Mouse (Mus musculus) neural tube, embryonic 12.5 days (tissue): ENCODE measurements around the gene Dnajc1. TPM values are rescaled to one million over a fixed set of nuclear protein-coding genes. Genes with fewer than 3 reads are reported as not detected.
A peak's percentile ranks its signal among the peaks of the same experiment; 100 is the strongest.

ENCODE experiments used
- ATAC-seq: fragments of 200-750 bp; cut with Nextera tagmentation; 2 replicates; pipeline ENCODE4 v1.8.0; 2017; ENCODE audit warnings: low read depth, mild to moderate bottlenecking, moderate TSS enrichment, moderate library complexity; ENCODE audit not compliant: low FRiP score
- H3K27ac ChIP-seq: fragments of 300-500 bp; sonication (generic); 2 replicates; pipeline ENCODE4 v1.5.1; 2016
- H3K27me3 ChIP-seq: fragments of 300-500 bp; sonication (generic); replicated peaks from 2 replicates; pipeline ENCODE4 v1.6.1; 2016; ENCODE audit warnings: mild to moderate bottlenecking
- H3K36me3 ChIP-seq: fragments of 300-500 bp; sonication (generic); 2 replicates; pipeline ENCODE4 v1.6.1; 2016; ENCODE audit warnings: mild to moderate bottlenecking
- H3K4me1 ChIP-seq: fragments of 300-500 bp; sonication (generic); 2 replicates; pipeline ENCODE4 v1.6.1; 2016
- H3K4me2 ChIP-seq: fragments of 300-500 bp; sonication (generic); replicated peaks from 2 replicates; pipeline ENCODE4 v1.6.1; 2016; ENCODE audit warnings: mild to moderate bottlenecking
- H3K4me3 ChIP-seq: fragments of 300-500 bp; sonication (generic); 2 replicates; pipeline ENCODE4 v1.5.1; 2016
- H3K9ac ChIP-seq: fragments of 300-500 bp; sonication (generic); 2 replicates; pipeline ENCODE4 v1.6.1; 2016; ENCODE audit warnings: mild to moderate bottlenecking
- H3K9me3 ChIP-seq: fragments of 300-500 bp; sonication (generic); 2 replicates; pipeline ENCODE4 v1.6.1; 2016; ENCODE audit warnings: mild to moderate bottlenecking
- WGBS: fragments of 180-500 bp; shearing (Covaris S2); methylation state at CpG from one replicate; pipeline ENCODE4 v1.1.7; 2016; 5-methylcytosine and 5-hydroxymethylcytosine counted together
- polyA plus RNA-seq: library from polyadenylated mRNA; unstranded; fragments of >200 nt; fragmentation: Nextera tagmentation; extraction: Ambion mirVana; gene quantifications from 2 replicates; pipeline ENCODE4 v1.2.1, GENCODE M21; 2016

Dnajc1 gene
- polyA plus RNA-seq, 1 experiment from 2014 or later: 30.4 TPM

GRCm38 (mm10) chr2:18209948-18210347 is 182.7 kb downstream of the Dnajc1 start:
- no peaks in the 10 kb centered on the region for H3K27me3 ChIP-seq
- no peak for ATAC-seq
- WGBS: 93% methylated on average over 4 of the region's 4 CpGs
- no peak overlapping the region for H3K27ac ChIP-seq
- H3K4me3 ChIP-seq: no peak overlapping the region
- H3K36me3 ChIP-seq: peaks cover 72% of the 10 kb centered on the region
- no peak overlapping the region for H3K4me2 ChIP-seq
- H3K9ac ChIP-seq: no peak overlapping the region
- no peaks in the 10 kb centered on the region for H3K4me1 ChIP-seq
- no peaks in the 10 kb centered on the region for H3K9me3 ChIP-seq

DNA sequence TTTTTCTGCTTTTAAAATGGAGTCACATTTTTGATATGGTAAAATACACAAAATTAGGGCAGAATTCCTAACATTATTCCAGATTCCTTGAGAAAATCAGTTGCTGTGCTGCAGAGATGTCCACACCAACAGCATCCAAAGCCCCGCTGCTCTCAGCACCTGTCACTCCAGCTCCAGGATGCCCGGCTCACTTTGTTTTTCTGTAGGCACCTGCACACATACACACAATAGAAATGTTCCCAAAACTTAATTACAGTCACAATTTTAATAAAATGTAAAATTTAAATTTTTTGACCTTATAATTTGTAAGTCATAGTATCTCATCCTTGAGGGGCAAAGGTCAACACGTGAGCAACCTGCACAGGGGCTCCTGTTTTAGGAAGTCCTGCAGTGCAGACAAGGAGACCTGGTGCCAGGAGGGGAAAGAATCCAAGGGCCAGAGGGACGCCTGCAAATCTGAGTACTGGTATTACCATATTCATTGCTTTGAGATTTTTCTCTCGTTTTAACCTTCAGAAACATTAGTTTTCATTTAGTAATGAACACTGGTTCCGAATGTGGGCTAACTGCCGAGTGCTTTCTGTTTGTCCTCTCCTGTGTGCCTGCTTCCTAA is 183.3 kb downstream of the Dnajc1 start:
- peaks cover 65% of the 10 kb centered on the region for H3K36me3 ChIP-seq
- no peak for ATAC-seq
- no peak overlapping the region for H3K4me2 ChIP-seq
- H3K4me3 ChIP-seq: no peak overlapping the region
- H3K27me3 ChIP-seq: no peaks in the 10 kb centered on the region
- 88% methylated on average over 7 of the region's 7 CpGs for WGBS
- H3K9me3 ChIP-seq: no peaks in the 10 kb centered on the region
- no peak overlapping the region for H3K27ac ChIP-seq
- no peaks in the 10 kb centered on the region for H3K4me1 ChIP-seq
- no peak overlapping the region for H3K9ac ChIP-seq

DNA sequence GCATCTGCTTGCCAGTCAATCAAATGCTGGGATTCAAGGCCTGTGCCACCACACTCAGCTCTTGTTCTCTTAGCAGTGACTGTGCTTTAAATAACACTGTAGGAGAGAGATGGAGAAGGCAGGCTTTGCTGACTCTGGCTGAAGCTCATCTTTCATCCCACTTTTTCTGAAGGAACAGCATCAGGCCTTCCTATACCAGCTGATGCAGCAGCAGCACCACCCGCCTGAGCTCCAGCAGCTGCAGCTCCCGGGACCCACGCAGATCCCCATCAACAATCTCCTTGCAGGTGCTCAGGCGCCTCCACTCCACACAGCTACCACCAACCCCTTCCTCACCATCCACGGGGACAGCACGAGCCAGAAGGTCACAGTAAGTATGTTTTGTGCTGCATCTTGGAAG is 184.1 kb downstream of the Dnajc1 start:
- Histone ChIP-seq H3K27me3 (no peaks in the 10 kb centered on the region), H3K4me2 (no peak overlapping the region), H3K4me1 (no peaks in the 10 kb centered on the region), H3K9ac (no peak overlapping the region), H3K4me3 (no peak overlapping the region), H3K27ac (no peak overlapping the region), H3K36me3 (peaks cover 60% of the 10 kb centered on the region), H3K9me3 (no peaks in the 10 kb centered on the region)
- ATAC-seq: no peak
- WGBS: 90% methylated on average over 6 of the region's 6 CpGs

DNA sequence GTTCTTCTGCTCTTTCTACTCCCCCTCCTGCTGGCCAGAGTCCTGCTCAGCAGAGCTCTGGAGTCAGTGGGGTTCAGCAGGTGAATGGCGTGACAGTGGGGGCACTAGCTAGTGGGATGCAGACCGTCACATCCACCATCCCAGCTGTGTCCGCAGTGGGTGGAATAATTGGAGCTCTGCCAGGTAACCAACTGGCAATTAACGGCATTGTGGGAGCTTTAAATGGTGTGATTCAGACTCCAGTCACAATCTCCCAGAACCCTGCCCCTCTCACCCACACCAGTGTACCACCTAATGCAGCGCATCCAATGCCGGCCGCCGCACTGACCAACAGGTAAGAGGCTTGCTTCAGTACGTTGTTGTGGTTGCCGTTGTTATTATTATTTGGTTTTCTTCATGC is 185.8 kb downstream of the Dnajc1 start:
- Histone ChIP-seq H3K36me3 (peaks cover 55% of the 10 kb centered on the region), H3K4me3 (no peak overlapping the region), H3K4me2 (no peak overlapping the region), H3K27ac (no peak overlapping the region), H3K4me1 (no peaks in the 10 kb centered on the region), H3K9ac (no peak overlapping the region), H3K9me3 (no peaks in the 10 kb centered on the region), H3K27me3 (no peaks in the 10 kb centered on the region)
- peak; percentile 49; the same call in 1 of the 2 replicates for ATAC-seq
- whole genome bisulfite sequencing: 72% methylated on average over 10 of the region's 10 CpGs

GRCm38 (mm10) chr2:18205118-18205517 is 187.5 kb downstream of the Dnajc1 start:
- ATAC-seq: no peak; the same call in 1 of the 2 replicates
- no peaks in the 10 kb centered on the region for H3K9me3 ChIP-seq
- no peak overlapping the region for H3K4me2 ChIP-seq
- H3K36me3 ChIP-seq: peaks cover 47% of the 10 kb centered on the region
- H3K27me3 ChIP-seq: no peaks in the 10 kb centered on the region
- whole genome bisulfite sequencing: 83% methylated on average over 3 of the region's 3 CpGs
- H3K9ac ChIP-seq: no peak overlapping the region
- H3K4me1 ChIP-seq: no peaks in the 10 kb centered on the region
- no peak overlapping the region for H3K27ac ChIP-seq
- H3K4me3 ChIP-seq: no peak overlapping the region

- Histone ChIP-seq H3K4me3 (no peak overlapping the region), H3K4me1 (no peaks in the 10 kb centered on the region), H3K27ac (no peak overlapping the region), H3K27me3 (no peaks in the 10 kb centered on the region), H3K9me3 (no peaks in the 10 kb centered on the region), H3K4me2 (no peak overlapping the region), H3K36me3 (peaks cover 36% of the 10 kb centered on the region), H3K9ac (no peak overlapping the region)
- ATAC-seq: no peak
- WGBS: 93% methylated on average over 4 of the region's 4 CpGs
These were observed 189.7 kb downstream of the Dnajc1 start for GRCm38 (mm10) chr2:18202923-18203322.

DNA sequence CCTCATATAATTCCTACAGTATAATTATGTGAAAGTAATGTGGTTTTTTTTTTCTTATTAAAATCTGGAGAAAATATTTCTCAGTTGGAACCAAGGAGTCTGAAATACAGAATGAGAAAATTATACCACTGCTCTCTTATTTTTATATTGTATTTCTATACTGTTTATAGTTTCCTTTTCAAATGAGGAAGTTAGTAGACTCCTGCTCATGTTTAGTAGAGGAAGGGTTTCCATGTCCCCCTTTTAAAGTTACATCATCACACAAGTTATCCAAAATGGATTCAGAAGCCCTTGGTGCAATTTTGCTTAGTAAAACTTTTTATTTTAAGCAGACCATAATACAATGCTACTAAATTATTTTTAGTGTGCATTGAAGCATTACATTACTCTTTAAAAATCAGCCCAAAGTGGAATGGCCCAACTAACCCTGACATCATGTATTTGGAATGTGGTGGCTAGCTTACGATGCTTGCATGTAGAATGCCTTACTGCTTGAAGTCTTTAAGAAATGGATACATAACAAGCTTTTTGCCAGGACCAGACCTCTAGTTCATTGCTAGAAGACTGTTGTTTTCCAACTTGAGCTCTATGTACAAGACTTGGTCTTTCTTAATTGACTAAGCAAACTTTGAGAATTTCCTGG is 190.7 kb downstream of the Dnajc1 start:
- 92% methylated on average over 1 of the region's 1 CpGs for WGBS
- no peak overlapping the region for H3K4me3 ChIP-seq
- H3K9ac ChIP-seq: no peak overlapping the region
- H3K9me3 ChIP-seq: no peaks in the 10 kb centered on the region
- peaks cover 38% of the 10 kb centered on the region for H3K36me3 ChIP-seq
- ATAC-seq: no peak
- H3K4me1 ChIP-seq: no peaks in the 10 kb centered on the region
- H3K4me2 ChIP-seq: no peak overlapping the region
- no peaks in the 10 kb centered on the region for H3K27me3 ChIP-seq
- no peak overlapping the region for H3K27ac ChIP-seq

DNA sequence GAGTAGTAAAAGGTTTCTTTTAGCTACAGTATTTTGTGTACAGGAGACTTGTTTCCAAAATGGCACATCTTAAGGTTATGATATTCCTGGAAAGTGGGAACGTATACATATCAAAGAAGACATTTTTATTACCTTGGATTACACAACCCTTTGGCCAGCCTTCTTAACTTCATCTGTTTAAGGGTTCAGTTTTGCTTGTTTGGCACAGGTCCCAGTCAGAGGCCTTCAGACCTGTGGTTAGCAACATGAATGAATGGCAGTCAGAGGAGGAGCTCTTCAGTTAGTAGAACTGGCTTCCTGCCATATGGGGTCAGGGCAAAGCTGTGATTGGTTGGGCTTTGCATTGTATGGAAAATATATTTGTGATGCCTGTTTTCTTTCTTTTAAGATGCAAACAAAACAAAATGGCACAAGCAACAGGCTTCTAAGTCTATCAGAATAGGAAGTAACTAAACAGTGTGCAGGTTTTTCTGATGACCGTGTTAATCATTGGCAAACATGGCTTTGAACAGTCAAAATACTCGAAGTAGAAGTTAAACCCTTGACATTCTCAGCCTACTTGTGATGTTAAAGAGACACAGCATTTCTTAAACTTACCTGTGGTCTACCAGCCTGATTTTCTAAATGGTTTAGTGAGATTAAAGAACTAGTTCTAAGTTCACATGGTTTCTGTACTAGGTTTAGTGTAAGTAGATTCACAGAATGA is 196.8 kb downstream of the Dnajc1 start:
- no peaks in the 10 kb centered on the region for H3K4me1 ChIP-seq
- H3K4me3 ChIP-seq: no peak overlapping the region
- peaks cover 27% of the 10 kb centered on the region; the same call in 1 of the 2 replicates for H3K36me3 ChIP-seq
- no peaks in the 10 kb centered on the region for H3K9me3 ChIP-seq
- no peaks in the 10 kb centered on the region for H3K27me3 ChIP-seq
- WGBS: 81% methylated on average over 3 of the region's 3 CpGs
- H3K9ac ChIP-seq: no peak overlapping the region
- H3K4me2 ChIP-seq: no peak overlapping the region
- ATAC-seq: 0 out of 2 replicates have a peak, but pooled peaks have one; percentile 50
- H3K27ac ChIP-seq: no peak overlapping the region

GRCm38 (mm10) chr2:18195285-18195684 is 197.3 kb downstream of the Dnajc1 start:
- peaks cover 26% of the 10 kb centered on the region; the same call in 1 of the 2 replicates for H3K36me3 ChIP-seq
- ATAC-seq: no peak

GRCm38 (mm10) chr2:18188367-18188766 is 204.3 kb downstream of the Dnajc1 start:
- Histone ChIP-seq H3K9me3 (no peaks in the 10 kb centered on the region), H3K27ac (no peak overlapping the region), H3K4me3 (no peak overlapping the region), H3K27me3 (no peaks in the 10 kb centered on the region), H3K9ac (no peak overlapping the region), H3K36me3 (peaks cover 49% of the 10 kb centered on the region), H3K4me1 (no peaks in the 10 kb centered on the region), H3K4me2 (no peak overlapping the region)
- ATAC-seq: no peak
- WGBS: 95% methylated on average over 2 of the region's 2 CpGs

More at GRCm38 (mm10) chr2:18195285-18195684, 197.3 kb downstream of the Dnajc1 start:
- H3K9ac ChIP-seq: no peak overlapping the region
- no peak overlapping the region for H3K4me3 ChIP-seq
- H3K4me2 ChIP-seq: no peak overlapping the region
- no peaks in the 10 kb centered on the region for H3K4me1 ChIP-seq
- no peak overlapping the region for H3K27ac ChIP-seq
- H3K27me3 ChIP-seq: no peaks in the 10 kb centered on the region
- no peaks in the 10 kb centered on the region for H3K9me3 ChIP-seq
- 87% methylated on average over 4 of the region's 4 CpGs for WGBS

DNA sequence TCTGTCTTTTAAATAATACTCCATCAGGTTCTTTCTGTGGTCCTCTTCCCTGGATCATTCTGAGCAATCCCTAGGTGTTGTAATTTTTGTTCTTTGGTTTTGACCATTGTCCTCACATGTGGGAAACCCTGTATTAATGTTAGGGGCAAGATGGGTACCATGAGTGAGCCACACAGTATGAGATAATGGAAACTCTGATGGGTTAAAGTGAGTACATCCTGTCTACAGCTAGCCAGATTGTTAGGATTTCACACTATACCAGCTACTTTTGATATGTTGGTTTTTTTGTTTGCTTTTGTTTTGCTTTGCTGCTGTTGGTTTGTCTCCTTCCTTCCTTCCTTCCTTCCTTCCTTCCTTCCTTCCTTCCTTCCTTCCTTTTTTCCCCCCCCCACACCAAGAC is 209.6 kb downstream of the Dnajc1 start:
- Histone ChIP-seq H3K4me1 (no peaks in the 10 kb centered on the region), H3K4me2 (no peak overlapping the region), H3K9ac (no peak overlapping the region), H3K36me3 (peaks cover 50% of the 10 kb centered on the region), H3K27me3 (no peaks in the 10 kb centered on the region), H3K9me3 (no peaks in the 10 kb centered on the region), H3K4me3 (no peak overlapping the region), H3K27ac (no peak overlapping the region)
- ATAC-seq: no peak

- 96% methylated on average over 3 of the region's 3 CpGs for WGBS
- H3K4me3 ChIP-seq: no peak overlapping the region
- H3K9ac ChIP-seq: no peak overlapping the region
- no peak for ATAC-seq
- peaks cover 46% of the 10 kb centered on the region for H3K36me3 ChIP-seq
- H3K4me1 ChIP-seq: no peaks in the 10 kb centered on the region
- no peaks in the 10 kb centered on the region for H3K9me3 ChIP-seq
- H3K4me2 ChIP-seq: no peak overlapping the region
- H3K27ac ChIP-seq: no peak overlapping the region
- no peaks in the 10 kb centered on the region for H3K27me3 ChIP-seq
These were observed 211.0 kb downstream of the Dnajc1 start for GRCm38 (mm10) chr2:18181631-18182030.
